Mouse (Mus musculus) limb, embryonic 13.5 days (tissue): ENCODE data around the gene Tmem130. TPM values are rescaled to one million over a fixed set of nuclear protein-coding genes. Genes with fewer than 3 reads are reported as not detected.
A peak's percentile ranks its signal among the peaks of the same experiment; 100 is the strongest.

Experiments used
- ATAC-seq: fragments of 200-750 bp; cut with Nextera tagmentation; 2 replicates; pipeline ENCODE4 v1.8.0; 2017; ENCODE audit warnings: low read depth, moderate number of reproducible peaks, moderate TSS enrichment; ENCODE audit not compliant: low FRiP score
- H3K27ac ChIP-seq: fragments of 300-500 bp; sonication (generic); 2 replicates; pipeline ENCODE4 v1.5.1; 2015; ENCODE audit warnings: inconsistent platforms, mild to moderate bottlenecking, moderate library complexity
- H3K27me3 ChIP-seq: fragments of 300-500 bp; sonication (generic); 2 replicates; pipeline ENCODE4 v1.6.1; 2015; ENCODE audit warnings: mild to moderate bottlenecking, inconsistent platforms
- H3K36me3 ChIP-seq: fragments of 300-500 bp; sonication (generic); 2 replicates; pipeline ENCODE4 v1.6.1; 2015; ENCODE audit warnings: inconsistent platforms, mild to moderate bottlenecking, moderate library complexity
- H3K4me1 ChIP-seq: fragments of 300-500 bp; sonication (generic); 2 replicates; pipeline ENCODE4 v1.6.1; 2015; ENCODE audit warnings: inconsistent platforms
- H3K4me2 ChIP-seq: fragments of 300-500 bp; sonication (generic); replicated peaks from 2 replicates; pipeline ENCODE4 v1.6.1; 2015; ENCODE audit warnings: inconsistent platforms, mild to moderate bottlenecking, moderate library complexity
- H3K4me3 ChIP-seq: fragments of 300-500 bp; sonication (generic); 2 replicates; pipeline ENCODE4 v1.5.1; 2015; ENCODE audit warnings: moderate library complexity, mild to moderate bottlenecking, inconsistent platforms
- H3K9ac ChIP-seq: fragments of 300-500 bp; sonication (generic); 2 replicates; pipeline ENCODE4 v1.6.1; 2015; ENCODE audit warnings: mild to moderate bottlenecking, inconsistent platforms
- H3K9me3 ChIP-seq: fragments of 300-500 bp; sonication (generic); 2 replicates; pipeline ENCODE4 v1.6.1; 2016; ENCODE audit warnings: inconsistent platforms
- WGBS: fragments of 180-500 bp; shearing (Covaris S2); methylation state at CpG from one replicate; pipeline ENCODE4 v1.1.7; 2015; 5-methylcytosine and 5-hydroxymethylcytosine counted together
- polyA plus RNA-seq: library from polyadenylated mRNA; unstranded; fragments of >200 nt; fragmentation: Nextera tagmentation; extraction: Ambion mirVana; gene quantifications from 2 replicates; pipeline ENCODE4 v1.2.1, GENCODE M21; 2015

Tmem130 gene
- polyA plus RNA-seq, result 0.87 and 1.5 TPM in 2 replicates

DNA sequence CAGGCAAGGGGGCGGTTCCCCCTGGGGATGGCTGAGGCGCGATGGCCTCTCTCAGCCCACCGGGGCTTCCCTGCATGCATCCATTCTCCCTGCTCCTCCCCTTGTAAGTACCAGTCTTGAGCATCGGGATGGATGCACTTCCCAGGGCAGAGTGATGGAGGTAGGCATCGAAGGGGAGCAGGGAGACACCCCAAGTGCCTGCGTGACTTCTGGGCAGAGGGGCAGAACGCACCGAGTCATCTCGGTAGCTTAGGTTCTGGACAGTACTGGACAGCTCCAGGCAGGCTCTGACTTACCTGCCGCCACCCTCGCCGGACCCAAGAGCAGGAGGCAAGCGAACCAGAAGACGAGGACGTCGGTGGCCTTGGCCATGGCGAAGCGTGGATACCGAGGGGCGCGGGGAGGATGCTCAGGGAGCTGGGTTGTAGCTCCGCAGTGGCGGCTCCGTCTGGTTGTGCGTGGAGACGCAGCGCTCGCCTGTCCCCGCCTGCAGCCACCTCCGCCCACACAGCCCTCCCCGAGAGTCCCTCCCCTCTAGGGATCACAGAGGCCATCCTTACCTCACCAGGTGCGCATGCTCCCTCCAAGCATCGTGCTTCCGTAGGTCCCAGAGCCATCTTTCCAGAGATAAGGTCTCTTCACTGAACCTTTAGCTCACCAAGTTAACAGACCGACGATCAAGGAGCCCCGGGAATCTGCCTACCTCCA lies at the start of gene Tmem130:
Tmem130 (minus strand) TSS at position 658 of the 708 bp plus-strand sequence.
- Histone ChIP-seq H3K4me3 (peak within 1 kb of the TSS; percentile 38), H3K9ac (peak within 1 kb of the TSS; percentile 45), H3K36me3 (no peaks in the 10 kb centered on the region), H3K27ac (no peak within 1 kb of the TSS), H3K9me3 (no peaks in the 10 kb centered on the region), H3K27me3 (peaks cover 40% of the 10 kb centered on the region), H3K4me2 (peak within 1 kb of the TSS; percentile 66), H3K4me1 (peaks cover 9% of the 10 kb centered on the region; the same call in 1 of the 2 replicates)
- ATAC-seq, result no peak
- WGBS, result 2% methylated on average over 37 of the region's 38 CpGs

- H3K36me3 ChIP-seq, result peaks cover 100% of the 10 kb centered on the region
- no peak for ATAC-seq
- no peak overlapping the region for H3K4me3 ChIP-seq
- WGBS, result 96% methylated on average over 10 of the region's 10 CpGs
- no peak overlapping the region for H3K9ac ChIP-seq
- no peaks in the 10 kb centered on the region for H3K9me3 ChIP-seq
- H3K4me2 ChIP-seq, result no peak overlapping the region
- no peak overlapping the region for H3K27ac ChIP-seq
- H3K27me3 ChIP-seq, result no peaks in the 10 kb centered on the region
- H3K4me1 ChIP-seq, result no peaks in the 10 kb centered on the region
Observed at GRCm38 (mm10) chr5:144806931-144807330, 45.3 kb upstream of the Tmem130 start.

DNA sequence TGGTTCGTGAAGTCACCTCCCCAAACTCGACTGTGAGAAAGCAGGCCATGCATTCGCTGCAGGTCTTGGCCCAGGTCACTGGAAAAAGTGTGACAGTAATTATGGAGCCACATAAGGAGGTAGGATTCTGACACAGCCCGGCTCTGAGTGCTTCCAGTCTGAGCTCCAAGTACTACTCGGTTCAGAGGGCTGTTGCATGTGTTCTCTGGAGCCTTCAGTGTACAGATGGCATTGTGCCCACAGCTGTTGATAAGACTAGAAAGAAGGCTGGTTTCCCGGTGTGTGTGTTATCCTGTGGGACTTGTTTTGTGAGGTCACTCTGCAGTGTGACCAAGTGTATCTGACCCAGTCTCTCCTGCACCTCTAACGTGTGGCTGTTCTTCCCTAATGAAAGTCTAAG lies 42.6 kb upstream of the Tmem130 start:
- no peak overlapping the region for H3K4me3 ChIP-seq
- no peak for ATAC-seq
- H3K9ac ChIP-seq, result no peak overlapping the region
- peaks cover 99% of the 10 kb centered on the region for H3K36me3 ChIP-seq
- no peaks in the 10 kb centered on the region for H3K4me1 ChIP-seq
- no peak overlapping the region for H3K4me2 ChIP-seq
- H3K9me3 ChIP-seq, result no peaks in the 10 kb centered on the region
- 86% methylated on average over 7 of the region's 7 CpGs for WGBS
- no peak overlapping the region for H3K27ac ChIP-seq
- no peaks in the 10 kb centered on the region for H3K27me3 ChIP-seq

DNA sequence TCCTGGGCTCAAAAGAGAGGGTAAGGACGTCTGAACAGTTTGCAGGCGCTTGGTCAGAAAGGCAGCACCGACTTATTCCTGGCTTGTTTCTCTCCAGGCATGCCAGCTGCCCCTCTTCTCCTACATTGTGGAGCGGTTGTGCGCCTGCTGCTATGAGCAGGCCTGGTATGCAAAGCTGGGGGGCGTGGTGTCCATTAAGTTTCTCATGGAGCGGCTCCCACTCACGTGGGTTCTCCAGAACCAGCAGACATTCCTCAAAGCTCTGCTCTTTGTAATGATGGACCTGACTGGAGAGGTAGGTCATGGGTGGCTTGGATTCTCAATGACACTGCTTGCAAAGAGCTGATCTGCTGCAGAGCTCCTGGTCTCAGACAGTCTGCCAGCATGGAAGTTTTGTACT lies 41.4 kb upstream of the Tmem130 start:
- Histone ChIP-seq H3K9ac (no peak overlapping the region), H3K4me2 (no peak overlapping the region), H3K27ac (no peak overlapping the region), H3K27me3 (no peaks in the 10 kb centered on the region), H3K4me1 (no peaks in the 10 kb centered on the region), H3K9me3 (no peaks in the 10 kb centered on the region), H3K4me3 (no peak overlapping the region), H3K36me3 (peaks cover 99% of the 10 kb centered on the region)
- 94% methylated on average over 8 of the region's 8 CpGs for WGBS
- no peak for ATAC-seq

- Histone ChIP-seq H3K9ac (no peak overlapping the region), H3K27ac (no peak overlapping the region), H3K36me3 (peaks cover 98% of the 10 kb centered on the region), H3K27me3 (no peaks in the 10 kb centered on the region), H3K4me3 (no peak overlapping the region), H3K9me3 (no peaks in the 10 kb centered on the region), H3K4me2 (no peak overlapping the region), H3K4me1 (no peaks in the 10 kb centered on the region)
- 91% methylated on average over 7 of the region's 7 CpGs for WGBS
- no peak for ATAC-seq
Observed at GRCm38 (mm10) chr5:144797116-144797515, 35.5 kb upstream of the Tmem130 start.

GRCm38 (mm10) chr5:144794687-144795086 lies 33.1 kb upstream of the Tmem130 start:
- no peaks in the 10 kb centered on the region for H3K4me1 ChIP-seq
- H3K27ac ChIP-seq, result no peak overlapping the region
- no peak for ATAC-seq
- no peaks in the 10 kb centered on the region for H3K9me3 ChIP-seq
- H3K4me2 ChIP-seq, result no peak overlapping the region
- H3K9ac ChIP-seq, result no peak overlapping the region
- no peaks in the 10 kb centered on the region for H3K27me3 ChIP-seq
- WGBS, result 73% methylated on average over 6 of the region's 6 CpGs
- peaks cover 99% of the 10 kb centered on the region for H3K36me3 ChIP-seq
- no peak overlapping the region for H3K4me3 ChIP-seq

- Histone ChIP-seq H3K9ac (no peak overlapping the region), H3K27ac (no peak overlapping the region), H3K4me2 (no peak overlapping the region), H3K4me1 (no peaks in the 10 kb centered on the region), H3K27me3 (no peaks in the 10 kb centered on the region), H3K4me3 (no peak overlapping the region), H3K9me3 (no peaks in the 10 kb centered on the region), H3K36me3 (peaks cover 99% of the 10 kb centered on the region)
- WGBS, result 86% methylated on average over 5 of the region's 5 CpGs
- no peak for ATAC-seq
Observed at GRCm38 (mm10) chr5:144793374-144793773, 31.8 kb upstream of the Tmem130 start.

- Histone ChIP-seq H3K4me3 (no peak overlapping the region), H3K4me1 (no peaks in the 10 kb centered on the region), H3K27me3 (no peaks in the 10 kb centered on the region), H3K36me3 (peaks cover 98% of the 10 kb centered on the region), H3K9me3 (no peaks in the 10 kb centered on the region), H3K9ac (no peak overlapping the region), H3K27ac (no peak overlapping the region), H3K4me2 (no peak overlapping the region)
- WGBS, result 96% methylated on average over 17 of the region's 18 CpGs
- ATAC-seq, result no peak
Observed at GRCm38 (mm10) chr5:144786464-144786863, 24.8 kb upstream of the Tmem130 start.

DNA sequence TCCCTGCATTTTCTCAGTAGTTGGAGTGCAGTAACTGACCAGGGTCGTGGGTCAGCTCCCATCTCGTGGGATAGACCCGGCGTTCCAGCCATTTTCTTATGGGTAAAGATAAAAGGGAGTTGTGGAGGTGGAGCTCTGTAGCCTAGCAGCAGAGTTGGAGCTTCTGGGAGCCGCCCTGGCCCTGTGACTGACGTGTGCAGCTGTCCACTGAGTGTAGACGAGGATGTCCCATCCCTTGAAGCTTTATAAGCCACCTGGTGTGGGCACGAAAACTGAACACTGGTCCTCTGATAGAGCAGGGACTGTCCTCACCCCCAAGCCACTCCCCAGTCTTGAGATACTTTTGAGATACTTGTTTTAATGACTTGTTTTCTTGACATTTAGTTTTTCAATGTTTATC lies 19.0 kb upstream of the Tmem130 start:
- Histone ChIP-seq H3K4me1 (no peaks in the 10 kb centered on the region), H3K36me3 (peaks cover 97% of the 10 kb centered on the region), H3K4me2 (no peak overlapping the region), H3K27ac (no peak overlapping the region), H3K4me3 (no peak overlapping the region), H3K9me3 (no peaks in the 10 kb centered on the region), H3K9ac (no peak overlapping the region), H3K27me3 (no peaks in the 10 kb centered on the region)
- WGBS, result 84% methylated on average over 8 of the region's 8 CpGs
- ATAC-seq, result no peak

- Histone ChIP-seq H3K36me3 (peaks cover 70% of the 10 kb centered on the region), H3K9me3 (no peaks in the 10 kb centered on the region), H3K27ac (no peak overlapping the region), H3K9ac (no peak overlapping the region), H3K4me3 (no peak overlapping the region), H3K4me2 (no peak overlapping the region), H3K4me1 (peaks cover 13% of the 10 kb centered on the region), H3K27me3 (no peaks in the 10 kb centered on the region)
- no peak for ATAC-seq
- WGBS, result 95% methylated on average over 6 of the region's 6 CpGs
Observed at GRCm38 (mm10) chr5:144773231-144773630, 11.6 kb upstream of the Tmem130 start.

GRCm38 (mm10) chr5:144769067-144769482 lies 7.5 kb upstream of the Tmem130 start:
- H3K27ac ChIP-seq, result peak overlapping the region; percentile 97; the same call in 1 of the 2 replicates
- WGBS, result 30% methylated on average over 8 of the region's 8 CpGs
- 0 out of 2 replicates have a peak, but pooled peaks have one; percentile 6 for ATAC-seq

GRCm38 (mm10) chr5:144767911-144768841 lies 6.6 kb upstream of the Tmem130 start:
- H3K27me3 ChIP-seq, result no peaks in the 10 kb centered on the region; the same call in 1 of the 2 replicates
- peak overlapping the region; percentile 97 for H3K27ac ChIP-seq
- ATAC-seq, result peak; percentile 92
- peak overlapping the region; percentile 86 for H3K4me3 ChIP-seq
- H3K36me3 ChIP-seq, result peaks cover 25% of the 10 kb centered on the region
- peaks cover 13% of the 10 kb centered on the region for H3K4me1 ChIP-seq
- no peaks in the 10 kb centered on the region for H3K9me3 ChIP-seq
- under 1% methylated on average over 89 of the region's 92 CpGs for WGBS
- H3K4me2 ChIP-seq, result peak overlapping the region; percentile 90
- peak overlapping the region; percentile 93 for H3K9ac ChIP-seq

More at GRCm38 (mm10) chr5:144769067-144769482, 7.5 kb upstream of the Tmem130 start:
- Histone ChIP-seq H3K36me3 (peaks cover 34% of the 10 kb centered on the region), H3K4me3 (peak overlapping the region; percentile 86), H3K9ac (peak overlapping the region; percentile 93), H3K27me3 (no peaks in the 10 kb centered on the region), H3K4me2 (peak overlapping the region; percentile 90), H3K9me3 (no peaks in the 10 kb centered on the region), H3K4me1 (peaks cover 13% of the 10 kb centered on the region)
